Mouse (Mus musculus) bone marrow macrophage, adult 2 months (primary cell): ENCODE data around the gene Dhdh.

Experiments used
- CTCF ChIP-seq: IDR thresholded peaks from 2 replicates; pipeline ENCODE4 v1.5.1; 2012; ENCODE audit warnings: low read depth, mild to moderate bottlenecking, low read length, moderate library complexity
- POLR2A ChIP-seq: IDR thresholded peaks from 2 replicates; pipeline ENCODE4 v1.6.1; 2012; ENCODE audit warnings: mild to moderate bottlenecking, low read depth, low read length, borderline replicate concordance

GRCm38 (mm10) chr7:45490822-45491221 lies 2.2 kb upstream of the Dhdh start:
- TF ChIP-seq CTCF (no peak), POLR2A (no peak)
